Mouse (Mus musculus): ENCODE results near the gene Hk2.

- TF ChIP-seq CTCF (IDR thresholded peaks at IDR 0.05; ENCODE audit: low read depth): no peak
- TF ChIP-seq EP300 (IDR thresholded peaks at IDR 0.05; ENCODE audit: low read depth): no peak
Observed at GRCm38 (mm10) chr6:82714841-82715240, 59.4 kb downstream of the Hk2 start.
